Mouse (Mus musculus) T-cell, adult 66 days (primary cell): ENCODE measurements around the gene Armcx2. TPM values are rescaled to one million over a fixed set of nuclear protein-coding genes. Genes with fewer than 3 reads are reported as not detected.

Experiments used
- total RNA-seq, 2 experiments: library from RNA; stranded (reverse); gene quantifications; 3 replicates in 1 of 2; 4 replicates in 1 of 2; pipeline ENCODE4 v1.2.4; 2023

Armcx2 gene
- total RNA-seq = 10 to 100 TPM; 30.2 to 35.0 TPM

GRCm38 (mm10) chrX:134808755-134809224 lies at the start of gene Armcx2:
Gene Armcx2 (minus strand): TSS chrX:134809221.

GRCm38 (mm10) chrX:134756434-134757292 lies 52.4 kb downstream of the Armcx2 start, which contains the start of gene Armcx3:
Gene Armcx3 (plus strand): TSS chrX:134756595.

Other genes starting within 250 kb of the Armcx2 start
- gene Btk, start 225.7 kb downstream of the Armcx2 start, total RNA-seq = 1 to 10 TPM; 1.3 to 2.7 TPM
- 100 to 1,000 TPM; 656 to 686 TPM for gene Rpl36a, start 223.6 kb downstream of the Armcx2 start, total RNA-seq
- 10 to 100 TPM; 10.7 to 22.1 TPM for gene Gla, start 208.1 kb downstream of the Armcx2 start, total RNA-seq
- gene Hnrnph2, start 208.0 kb downstream of the Armcx2 start, total RNA-seq = 100 to 1,000 TPM; 102 to 106 TPM
- 1 to 10 TPM; 2.7 to 4.7 TPM for gene Armcx4, start 122.7 kb downstream of the Armcx2 start, total RNA-seq
- 1 to 10 TPM; 1.9 to 3.1 TPM for gene Armcx1, start 91.3 kb downstream of the Armcx2 start, total RNA-seq
- gene Armcx6, start 57.8 kb downstream of the Armcx2 start, total RNA-seq = 1 to 10 TPM; 1.2 to 2.4 TPM
- 10 to 100 TPM in 1 of 2 experiments, 1 to 10 TPM in 1; 9.6 to 10.7 TPM for gene Armcx3, start 52.6 kb downstream of the Armcx2 start, total RNA-seq
- not detected for gene Nxf2, start 155.5 kb upstream of the Armcx2 start, total RNA-seq
- 1 to 10 TPM; 6.8 to 7.4 TPM for gene Zmat1, start 200.0 kb upstream of the Armcx2 start, total RNA-seq